Mouse (Mus musculus): ENCODE results near the gene Iglon5. TPM values are rescaled to one million over a fixed set of nuclear protein-coding genes. Genes with fewer than 3 reads are reported as not detected.

Iglon5 gene
- 1.1 and 1.5 TPM in 2 replicates for polyA plus RNA-seq (2014; fragmentation: Nextera tagmentation; extraction: Ambion mirVana)

DNA sequence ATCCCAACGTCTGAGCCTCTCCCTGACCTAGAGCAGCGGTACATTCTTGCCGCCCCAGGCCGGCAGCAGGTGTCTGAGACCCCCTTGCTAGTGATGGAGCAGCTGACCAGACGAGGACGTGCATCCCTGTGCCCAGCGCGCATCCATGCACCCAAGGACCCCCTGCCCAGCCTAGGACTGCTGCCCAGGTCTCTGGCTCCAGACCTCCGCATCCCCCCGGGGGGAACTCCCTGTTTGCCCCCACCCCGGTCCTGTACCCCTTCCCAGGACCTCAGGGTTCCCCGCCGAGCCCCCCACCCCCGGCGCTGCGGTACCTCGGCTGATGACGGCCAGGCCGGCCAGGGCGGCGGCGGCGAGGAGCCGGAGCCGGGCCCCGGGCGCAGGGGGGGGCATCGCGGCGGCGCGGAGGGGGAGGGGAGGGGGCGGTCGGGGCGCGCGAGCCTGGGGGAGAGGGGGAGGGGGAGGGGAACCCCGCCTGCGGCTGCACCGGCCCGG lies at the start of gene Iglon5:
Iglon5 (minus strand) TSS at position 445 of the 495 bp plus-strand sequence.
- ATAC-seq (replicated peaks; ENCODE audit: insufficient number of reproducible peaks, low FRiP score, low TSS enrichment, low read depth), result peak; percentile 74
- Histone ChIP-seq H3K9ac (replicated peaks; ENCODE audit: low read length) (peak within 1 kb of the TSS; percentile 74), H3K4me2 (ENCODE audit: low read depth, low read length) (peak within 1 kb of the TSS; percentile 86), H3K27me3 (ENCODE audit: control insufficient read depth, insufficient read depth, low read length) (no peaks in the 10 kb centered on the region), H3K4me1 (ENCODE audit: control insufficient read depth, insufficient read depth, low read length) (no peaks in the 10 kb centered on the region), H3K4me3 (ENCODE audit: low read depth, low read length) (peak within 1 kb of the TSS; percentile 63), H3K27ac (replicated peaks; ENCODE audit: low read depth, low read length) (no peak within 1 kb of the TSS; the same call in 1 of the 2 replicates), H3K9me3 (replicated peaks; ENCODE audit: control insufficient read depth, low read length) (no peaks in the 10 kb centered on the region), H3K36me3 (replicated peaks; ENCODE audit: control insufficient read depth, insufficient read depth, low read depth, low read length) (no peaks in the 10 kb centered on the region)
- DNase-seq (ENCODE audit: low spot score), result peak; percentile 15
- WGBS, result under 1% methylated on average over 17 of the region's 41 CpGs

DNA sequence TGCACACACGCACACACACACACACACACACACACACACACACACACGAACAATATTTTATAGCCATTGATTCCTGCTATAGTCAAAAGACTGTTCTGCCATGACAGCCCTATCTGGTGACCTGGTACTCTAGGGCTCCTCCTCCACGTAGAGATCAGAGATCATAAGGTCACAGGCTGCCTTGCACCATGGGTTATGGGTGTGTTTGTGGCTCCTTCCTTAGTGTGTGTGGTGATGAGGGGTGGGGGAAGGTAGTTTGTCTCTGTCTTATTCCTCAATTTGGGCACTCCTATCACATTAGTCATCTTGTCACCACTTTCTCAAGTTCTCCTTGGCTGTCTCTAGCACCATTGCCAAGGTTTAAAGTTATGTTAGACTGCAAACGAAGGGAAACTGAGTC lies 48.6 kb upstream of the Iglon5 start:
- H3K9ac ChIP-seq (replicated peaks; ENCODE audit: low read length), result no peak overlapping the region
- no peak overlapping the region for H3K27ac ChIP-seq (replicated peaks; ENCODE audit: low read depth, low read length)
- no peak overlapping the region for H3K4me3 ChIP-seq (ENCODE audit: low read depth, low read length)
- H3K36me3 ChIP-seq (replicated peaks; ENCODE audit: control insufficient read depth, insufficient read depth, low read depth, low read length), result no peaks in the 10 kb centered on the region
- DNase-seq (ENCODE audit: low spot score) (no peak), ATAC-seq (replicated peaks; ENCODE audit: insufficient number of reproducible peaks, low FRiP score, low TSS enrichment, low read depth) (no peak)
- 74% methylated on average over 4 of the region's 4 CpGs for whole genome bisulfite sequencing
- H3K4me1 ChIP-seq (ENCODE audit: control insufficient read depth, insufficient read depth, low read length), result no peaks in the 10 kb centered on the region
- no peaks in the 10 kb centered on the region for H3K9me3 ChIP-seq (replicated peaks; ENCODE audit: control insufficient read depth, low read length)
- no peak overlapping the region for H3K4me2 ChIP-seq (ENCODE audit: low read depth, low read length)
- H3K27me3 ChIP-seq (ENCODE audit: control insufficient read depth, insufficient read depth, low read length), result no peaks in the 10 kb centered on the region

DNA sequence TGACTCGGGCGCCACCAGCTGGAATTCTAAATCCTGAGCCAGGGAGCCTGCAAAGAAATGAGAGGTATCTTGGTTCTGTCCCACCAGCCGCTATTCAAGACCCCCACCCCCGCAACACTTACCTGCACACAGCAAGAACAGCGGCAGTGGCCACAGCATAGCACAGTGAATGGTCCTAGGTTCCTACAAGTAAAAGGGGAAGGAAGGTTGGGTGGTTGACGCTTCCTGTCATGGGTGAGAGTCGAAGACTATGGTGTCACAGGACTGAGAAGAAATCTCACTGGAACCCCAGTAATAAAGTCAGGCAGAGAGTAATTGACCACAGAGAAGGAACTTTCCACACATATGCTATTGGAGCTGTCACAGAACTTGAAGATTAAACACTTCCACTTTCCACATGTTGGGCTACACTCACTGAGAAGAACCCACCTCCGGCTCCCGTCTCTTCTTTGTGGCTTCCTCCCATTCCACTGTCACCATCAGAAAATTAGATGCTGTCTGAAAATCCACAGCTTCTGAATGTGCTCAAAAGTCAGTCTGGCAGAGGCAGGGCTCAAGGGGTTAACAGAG lies 43.1 kb upstream of the Iglon5 start:
- no peak for ATAC-seq (replicated peaks; ENCODE audit: insufficient number of reproducible peaks, low FRiP score, low TSS enrichment, low read depth)
- Histone ChIP-seq H3K36me3 (replicated peaks; ENCODE audit: control insufficient read depth, insufficient read depth, low read depth, low read length) (no peaks in the 10 kb centered on the region), H3K4me1 (ENCODE audit: control insufficient read depth, insufficient read depth, low read length) (no peaks in the 10 kb centered on the region), H3K27ac (replicated peaks; ENCODE audit: low read depth, low read length) (no peak overlapping the region), H3K9ac (replicated peaks; ENCODE audit: low read length) (no peak overlapping the region), H3K27me3 (ENCODE audit: control insufficient read depth, insufficient read depth, low read length) (no peaks in the 10 kb centered on the region), H3K4me2 (ENCODE audit: low read depth, low read length) (no peak overlapping the region), H3K4me3 (ENCODE audit: low read depth, low read length) (no peak overlapping the region), H3K9me3 (replicated peaks; ENCODE audit: control insufficient read depth, low read length) (no peaks in the 10 kb centered on the region)
- WGBS, result 85% methylated on average over 9 of the region's 9 CpGs
- DNase-seq (ENCODE audit: low spot score), result no peak

DNA sequence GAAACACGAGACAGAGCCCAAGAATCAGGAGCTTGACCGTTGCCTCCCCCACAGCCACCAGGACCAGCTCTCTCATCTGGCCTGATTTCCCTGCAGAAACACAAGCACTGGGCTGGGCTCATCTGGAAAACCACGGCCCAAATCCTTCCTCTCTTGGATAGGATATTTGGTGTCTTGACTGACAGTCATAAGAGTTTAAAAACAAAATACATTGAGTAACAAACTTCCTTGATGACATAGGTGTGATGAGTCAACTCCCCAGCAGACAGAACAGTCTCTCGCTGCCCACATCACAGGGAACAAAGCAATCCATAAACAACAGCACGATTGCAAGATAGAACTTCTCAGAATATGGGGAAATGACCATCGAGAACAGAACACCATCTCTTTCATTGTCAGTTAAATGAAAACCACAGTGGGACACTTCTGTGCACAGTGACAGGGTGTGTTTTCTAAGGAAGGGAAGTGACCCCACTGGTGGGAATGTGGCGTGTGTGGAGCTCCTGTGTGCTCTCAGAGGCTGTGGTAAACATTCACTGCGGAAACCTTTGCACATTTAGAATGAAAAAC lies 40.4 kb upstream of the Iglon5 start:
- Histone ChIP-seq H3K4me3 (ENCODE audit: low read depth, low read length) (no peak overlapping the region), H3K36me3 (replicated peaks; ENCODE audit: control insufficient read depth, insufficient read depth, low read depth, low read length) (no peaks in the 10 kb centered on the region), H3K9ac (replicated peaks; ENCODE audit: low read length) (no peak overlapping the region), H3K4me2 (ENCODE audit: low read depth, low read length) (no peak overlapping the region), H3K27me3 (ENCODE audit: control insufficient read depth, insufficient read depth, low read length) (no peaks in the 10 kb centered on the region), H3K9me3 (replicated peaks; ENCODE audit: control insufficient read depth, low read length) (no peaks in the 10 kb centered on the region), H3K27ac (replicated peaks; ENCODE audit: low read depth, low read length) (no peak overlapping the region), H3K4me1 (ENCODE audit: control insufficient read depth, insufficient read depth, low read length) (no peaks in the 10 kb centered on the region)
- DNase-seq (ENCODE audit: low spot score), result no peak
- 77% methylated on average over 8 of the region's 8 CpGs for WGBS
- ATAC-seq (replicated peaks; ENCODE audit: insufficient number of reproducible peaks, low FRiP score, low TSS enrichment, low read depth), result no peak

DNA sequence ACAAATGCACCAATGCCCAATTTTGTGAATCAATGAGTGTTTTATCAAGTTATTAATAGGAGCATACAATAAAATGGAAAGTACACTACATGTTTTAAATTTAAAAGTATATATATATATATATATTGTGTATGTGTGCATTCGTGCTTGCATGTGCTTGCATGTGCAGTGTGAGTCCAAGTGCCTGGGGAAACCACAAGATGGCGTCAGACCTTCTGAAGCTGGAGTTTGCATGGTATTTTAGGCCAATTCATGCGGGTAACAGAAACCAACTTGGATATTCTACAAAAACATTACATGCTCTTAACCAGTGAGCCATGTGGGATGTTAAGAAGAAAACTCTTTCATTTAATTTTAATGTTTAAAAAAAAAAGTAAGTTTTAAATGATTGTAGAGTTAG lies 35.4 kb upstream of the Iglon5 start:
- 51% methylated on average over 3 of the region's 3 CpGs for WGBS
- H3K36me3 ChIP-seq (replicated peaks; ENCODE audit: control insufficient read depth, insufficient read depth, low read depth, low read length), result no peaks in the 10 kb centered on the region
- H3K27me3 ChIP-seq (ENCODE audit: control insufficient read depth, insufficient read depth, low read length), result no peaks in the 10 kb centered on the region
- no peak overlapping the region for H3K4me3 ChIP-seq (ENCODE audit: low read depth, low read length)
- H3K27ac ChIP-seq (replicated peaks; ENCODE audit: low read depth, low read length), result no peak overlapping the region
- ATAC-seq (replicated peaks; ENCODE audit: insufficient number of reproducible peaks, low FRiP score, low TSS enrichment, low read depth) (no peak), DNase-seq (ENCODE audit: low spot score) (no peak)
- no peak overlapping the region for H3K9ac ChIP-seq (replicated peaks; ENCODE audit: low read length)
- H3K4me2 ChIP-seq (ENCODE audit: low read depth, low read length), result no peak overlapping the region
- H3K9me3 ChIP-seq (replicated peaks; ENCODE audit: control insufficient read depth, low read length), result no peaks in the 10 kb centered on the region
- H3K4me1 ChIP-seq (ENCODE audit: control insufficient read depth, insufficient read depth, low read length), result no peaks in the 10 kb centered on the region

- DNase-seq (ENCODE audit: low spot score) (no peak), ATAC-seq (replicated peaks; ENCODE audit: insufficient number of reproducible peaks, low FRiP score, low TSS enrichment, low read depth) (no peak)
- H3K9me3 ChIP-seq (replicated peaks; ENCODE audit: control insufficient read depth, low read length), result no peaks in the 10 kb centered on the region
- H3K4me1 ChIP-seq (ENCODE audit: control insufficient read depth, insufficient read depth, low read length), result no peaks in the 10 kb centered on the region
- 83% methylated on average over 2 of the region's 2 CpGs for WGBS
- H3K36me3 ChIP-seq (replicated peaks; ENCODE audit: control insufficient read depth, insufficient read depth, low read depth, low read length), result no peaks in the 10 kb centered on the region
- H3K4me3 ChIP-seq (ENCODE audit: low read depth, low read length), result no peak overlapping the region
- H3K27ac ChIP-seq (replicated peaks; ENCODE audit: low read depth, low read length), result no peak overlapping the region
- no peak overlapping the region for H3K9ac ChIP-seq (replicated peaks; ENCODE audit: low read length)
- H3K4me2 ChIP-seq (ENCODE audit: low read depth, low read length), result no peak overlapping the region
- H3K27me3 ChIP-seq (ENCODE audit: control insufficient read depth, insufficient read depth, low read length), result no peaks in the 10 kb centered on the region
Observed at GRCm38 (mm10) chr7:43522776-43523175, 32.9 kb upstream of the Iglon5 start.

- H3K27ac ChIP-seq (replicated peaks; ENCODE audit: low read depth, low read length), result no peak overlapping the region
- DNase-seq (ENCODE audit: low spot score) (no peak), ATAC-seq (replicated peaks; ENCODE audit: insufficient number of reproducible peaks, low FRiP score, low TSS enrichment, low read depth) (no peak)
- H3K36me3 ChIP-seq (replicated peaks; ENCODE audit: control insufficient read depth, insufficient read depth, low read depth, low read length), result no peaks in the 10 kb centered on the region
- H3K4me2 ChIP-seq (ENCODE audit: low read depth, low read length), result no peak overlapping the region
- no peaks in the 10 kb centered on the region for H3K4me1 ChIP-seq (ENCODE audit: control insufficient read depth, insufficient read depth, low read length)
- H3K9ac ChIP-seq (replicated peaks; ENCODE audit: low read length), result no peak overlapping the region
- H3K27me3 ChIP-seq (ENCODE audit: control insufficient read depth, insufficient read depth, low read length), result no peaks in the 10 kb centered on the region
- 82% methylated on average over 15 of the region's 15 CpGs for WGBS
- no peaks in the 10 kb centered on the region for H3K9me3 ChIP-seq (replicated peaks; ENCODE audit: control insufficient read depth, low read length)
- no peak overlapping the region for H3K4me3 ChIP-seq (ENCODE audit: low read depth, low read length)
Observed at GRCm38 (mm10) chr7:43518341-43518740, 28.5 kb upstream of the Iglon5 start.

- Histone ChIP-seq H3K4me3 (ENCODE audit: low read depth, low read length) (no peak overlapping the region), H3K9me3 (replicated peaks; ENCODE audit: control insufficient read depth, low read length) (no peaks in the 10 kb centered on the region), H3K27ac (replicated peaks; ENCODE audit: low read depth, low read length) (no peak overlapping the region), H3K4me1 (ENCODE audit: control insufficient read depth, insufficient read depth, low read length) (no peaks in the 10 kb centered on the region), H3K27me3 (ENCODE audit: control insufficient read depth, insufficient read depth, low read length) (no peaks in the 10 kb centered on the region), H3K4me2 (ENCODE audit: low read depth, low read length) (no peak overlapping the region), H3K9ac (replicated peaks; ENCODE audit: low read length) (no peak overlapping the region), H3K36me3 (replicated peaks; ENCODE audit: control insufficient read depth, insufficient read depth, low read depth, low read length) (no peaks in the 10 kb centered on the region)
- ATAC-seq (replicated peaks; ENCODE audit: insufficient number of reproducible peaks, low FRiP score, low TSS enrichment, low read depth), result no peak
- 75% methylated on average over 5 of the region's 5 CpGs for WGBS
- DNase-seq (ENCODE audit: low spot score), result no peak
Observed at GRCm38 (mm10) chr7:43515076-43515475, 25.2 kb upstream of the Iglon5 start.

All from embryonic facial prominence, embryonic 11.5 days (tissue).